Mouse (Mus musculus): ENCODE data around the gene Cep295nl.

DNA sequence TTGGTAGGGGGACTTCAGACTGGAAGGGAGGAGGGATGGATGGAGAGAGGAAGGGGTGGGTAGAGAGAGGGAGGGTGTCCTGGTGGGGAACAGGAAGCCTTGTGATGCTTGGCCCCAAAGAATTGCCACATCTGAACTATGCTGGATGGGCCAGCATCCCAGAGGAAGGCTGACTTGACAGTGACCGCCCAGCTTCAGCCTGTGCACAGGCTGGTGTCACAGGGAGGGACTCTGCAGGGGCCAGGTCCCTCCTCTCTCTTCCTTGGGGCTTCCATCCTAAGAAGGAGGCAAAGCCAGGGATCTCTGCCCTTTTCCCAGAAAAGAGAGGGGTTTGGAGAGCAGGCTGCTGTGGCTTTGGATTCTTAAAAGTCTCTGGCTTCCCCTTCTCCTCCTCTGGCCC, 20.2 kb upstream of the Cep295nl start:
- TF ChIP-seq CTCF (IDR thresholded peaks at IDR 0.05; ENCODE audit: insufficient read depth, low read depth, low read length) (no peak), POLR2A (IDR thresholded peaks at IDR 0.05; ENCODE audit: insufficient read depth, low read depth, low read length) (no peak)
